Mouse (Mus musculus): ENCODE results near the gene Ap4m1. TPM values are rescaled to one million over a fixed set of nuclear protein-coding genes. Genes with fewer than 3 reads are reported as not detected.
A peak's percentile ranks its signal among the peaks of the same experiment; 100 is the strongest.

Gene Ap4m1
- polyA plus RNA-seq, 1 experiment from 2014 or later: 21.2 TPM

DNA sequence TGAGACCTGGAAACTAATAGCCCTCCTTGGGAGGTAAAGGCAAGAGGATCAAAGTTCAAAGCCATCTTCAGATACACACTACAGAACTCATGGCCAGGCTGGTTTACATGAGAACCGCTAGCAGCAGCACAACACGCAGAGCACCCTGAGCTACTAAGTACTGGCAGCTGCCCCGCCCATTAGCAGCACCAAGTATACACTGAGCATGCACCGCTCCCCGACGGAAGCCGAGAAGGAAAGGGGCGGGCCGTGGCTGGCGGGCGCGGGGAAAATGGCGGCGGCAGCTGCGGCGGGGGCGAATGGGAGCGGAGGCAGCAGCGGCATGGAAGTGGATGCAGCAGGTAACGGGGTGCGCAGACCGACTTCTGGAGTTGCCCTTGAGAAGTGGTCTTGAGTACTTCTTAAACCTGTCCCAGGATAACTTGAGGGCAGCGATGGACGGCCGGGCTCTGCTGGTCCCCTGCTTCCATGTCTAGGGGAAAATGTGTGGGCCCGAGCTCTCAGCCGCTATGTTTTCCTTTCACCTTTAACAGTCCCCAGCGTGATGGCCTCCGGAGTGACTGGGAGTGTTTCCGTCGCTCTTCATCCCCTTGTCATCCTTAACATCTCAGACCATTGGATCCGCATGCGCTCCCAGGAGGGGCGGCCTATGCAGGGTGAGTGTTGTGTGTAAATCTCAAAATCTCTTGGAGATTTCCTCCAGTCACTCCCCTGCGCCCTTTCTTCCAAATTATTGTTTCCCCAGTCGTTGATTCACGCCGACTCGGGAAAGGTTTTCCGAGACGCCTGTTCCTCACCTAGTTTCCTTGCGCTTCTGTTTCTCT lies 10.7 kb upstream of the Ap4m1 start, which contains the start of gene Cops6:
TSS of gene Cops6 (plus strand) at position 230 of the 824 bp plus-strand sequence.
- Histone ChIP-seq H3K36me3 (ENCODE audit: control insufficient read depth, insufficient read depth, low read length) (peaks cover 24% of the 10 kb centered on the region), H3K27ac (replicated peaks; ENCODE audit: low read depth, low read length) (peak within 1 kb of the TSS; percentile 12; the same call in 1 of the 2 replicates), H3K4me3 (ENCODE audit: low read depth, low read length) (peak within 1 kb of the TSS; percentile 84), H3K9ac (ENCODE audit: low read length) (peak within 1 kb of the TSS; percentile 87), H3K4me2 (ENCODE audit: low read depth, severe bottlenecking) (peak within 1 kb of the TSS; percentile 81), H3K4me1 (ENCODE audit: control insufficient read depth, insufficient read depth, low read length) (peaks cover 5% of the 10 kb centered on the region; the same call in 1 of the 2 replicates), H3K27me3 (ENCODE audit: control insufficient read depth, insufficient read depth, low read length) (no peaks in the 10 kb centered on the region), H3K9me3 (ENCODE audit: control insufficient read depth, low read length) (no peaks in the 10 kb centered on the region)
- peak; percentile 98 for DNase-seq (ENCODE audit: low spot score)
- ATAC-seq (ENCODE audit: insufficient number of reproducible peaks, low FRiP score, low TSS enrichment, low read depth): peak; percentile 88
- under 1% methylated on average over 42 of the region's 42 CpGs for WGBS

DNA sequence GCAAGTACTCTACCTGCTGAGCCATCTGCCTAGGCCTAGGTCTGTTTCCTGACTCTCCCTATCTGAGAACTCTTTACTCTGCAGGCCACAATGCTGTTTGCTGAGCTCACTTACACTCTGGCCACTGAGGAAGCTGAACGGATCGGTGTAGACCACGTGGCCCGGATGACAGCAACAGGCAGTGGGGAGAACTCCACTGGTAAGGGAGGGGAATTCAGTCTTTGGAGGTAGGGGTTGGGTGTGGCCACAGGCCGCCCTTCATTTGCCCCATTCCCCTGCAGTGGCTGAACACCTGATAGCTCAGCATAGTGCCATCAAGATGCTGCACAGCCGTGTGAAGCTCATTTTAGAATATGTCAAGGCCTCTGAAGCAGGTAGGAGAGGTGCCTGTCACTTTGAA lies 8.8 kb upstream of the Ap4m1 start:
- Histone ChIP-seq H3K4me2 (ENCODE audit: low read depth, severe bottlenecking) (no peak overlapping the region), H3K27me3 (ENCODE audit: control insufficient read depth, insufficient read depth, low read length) (no peaks in the 10 kb centered on the region), H3K27ac (replicated peaks; ENCODE audit: low read depth, low read length) (no peak overlapping the region), H3K36me3 (ENCODE audit: control insufficient read depth, insufficient read depth, low read length) (peaks cover 41% of the 10 kb centered on the region), H3K4me3 (ENCODE audit: low read depth, low read length) (no peak overlapping the region), H3K9me3 (ENCODE audit: control insufficient read depth, low read length) (no peaks in the 10 kb centered on the region), H3K9ac (ENCODE audit: low read length) (no peak overlapping the region), H3K4me1 (ENCODE audit: control insufficient read depth, insufficient read depth, low read length) (peaks cover 5% of the 10 kb centered on the region; the same call in 1 of the 2 replicates)
- DNase-seq (ENCODE audit: low spot score): no peak
- no peak for ATAC-seq (ENCODE audit: insufficient number of reproducible peaks, low FRiP score, low TSS enrichment, low read depth)
- 79% methylated on average over 6 of the region's 6 CpGs for WGBS

DNA sequence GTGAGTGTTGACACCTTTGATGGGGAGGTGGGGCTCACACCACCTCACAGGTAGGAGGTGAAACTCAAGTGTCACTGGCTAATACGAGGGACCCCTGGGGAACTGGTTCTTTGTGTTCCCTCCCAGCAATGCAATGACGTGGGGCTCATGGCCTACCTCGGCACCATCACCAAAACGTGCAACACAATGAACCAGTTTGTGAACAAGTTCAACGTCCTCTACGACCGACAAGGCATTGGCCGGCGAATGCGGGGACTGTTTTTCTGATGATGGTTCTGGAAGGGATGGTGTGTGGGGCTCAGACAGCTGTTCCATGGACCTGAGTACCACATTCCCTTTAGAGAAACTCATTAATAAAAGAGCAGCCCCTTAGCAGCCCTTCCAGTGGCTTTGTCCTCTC lies 8.2 kb upstream of the Ap4m1 start:
- peaks cover 5% of the 10 kb centered on the region; the same call in 1 of the 2 replicates for H3K4me1 ChIP-seq (ENCODE audit: control insufficient read depth, insufficient read depth, low read length)
- H3K27ac ChIP-seq (replicated peaks; ENCODE audit: low read depth, low read length): no peak overlapping the region
- H3K27me3 ChIP-seq (ENCODE audit: control insufficient read depth, insufficient read depth, low read length): no peaks in the 10 kb centered on the region
- WGBS: 74% methylated on average over 10 of the region's 10 CpGs
- H3K9ac ChIP-seq (ENCODE audit: low read length): no peak overlapping the region
- peaks cover 45% of the 10 kb centered on the region for H3K36me3 ChIP-seq (ENCODE audit: control insufficient read depth, insufficient read depth, low read length)
- DNase-seq (ENCODE audit: low spot score) (peak; percentile 35), ATAC-seq (ENCODE audit: insufficient number of reproducible peaks, low FRiP score, low TSS enrichment, low read depth) (no peak)
- H3K9me3 ChIP-seq (ENCODE audit: control insufficient read depth, low read length): no peaks in the 10 kb centered on the region
- H3K4me3 ChIP-seq (ENCODE audit: low read depth, low read length): no peak overlapping the region
- no peak overlapping the region for H3K4me2 ChIP-seq (ENCODE audit: low read depth, severe bottlenecking)

DNA sequence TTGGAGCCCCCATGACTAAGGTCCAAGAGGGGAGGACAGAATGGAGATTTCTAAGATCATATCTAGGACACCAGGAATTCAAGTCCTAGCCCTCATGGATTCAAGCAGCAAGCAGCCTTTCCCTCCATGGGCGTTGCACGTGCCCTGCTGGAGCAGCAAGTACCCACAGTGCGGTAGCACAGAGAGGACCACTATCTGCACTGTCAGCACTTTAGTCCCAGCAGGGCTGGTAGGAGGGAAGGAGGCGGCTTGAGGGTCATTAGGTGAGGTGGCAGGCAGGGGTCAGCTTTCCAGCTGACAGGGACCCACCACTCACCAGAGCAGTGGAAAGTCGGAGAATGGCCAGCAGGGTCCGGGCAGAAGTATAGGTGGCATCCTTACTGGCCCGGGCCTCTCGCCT lies 6.2 kb upstream of the Ap4m1 start:
- Histone ChIP-seq H3K36me3 (ENCODE audit: control insufficient read depth, insufficient read depth, low read length) (peaks cover 52% of the 10 kb centered on the region), H3K4me3 (ENCODE audit: low read depth, low read length) (no peak overlapping the region), H3K4me2 (ENCODE audit: low read depth, severe bottlenecking) (no peak overlapping the region), H3K9ac (ENCODE audit: low read length) (no peak overlapping the region), H3K27ac (replicated peaks; ENCODE audit: low read depth, low read length) (no peak overlapping the region), H3K4me1 (ENCODE audit: control insufficient read depth, insufficient read depth, low read length) (peaks cover 5% of the 10 kb centered on the region; the same call in 1 of the 2 replicates), H3K27me3 (ENCODE audit: control insufficient read depth, insufficient read depth, low read length) (no peaks in the 10 kb centered on the region), H3K9me3 (ENCODE audit: control insufficient read depth, low read length) (no peaks in the 10 kb centered on the region)
- DNase-seq (ENCODE audit: low spot score): no peak
- 79% methylated on average over 8 of the region's 8 CpGs for WGBS
- no peak for ATAC-seq (ENCODE audit: insufficient number of reproducible peaks, low FRiP score, low TSS enrichment, low read depth)

DNA sequence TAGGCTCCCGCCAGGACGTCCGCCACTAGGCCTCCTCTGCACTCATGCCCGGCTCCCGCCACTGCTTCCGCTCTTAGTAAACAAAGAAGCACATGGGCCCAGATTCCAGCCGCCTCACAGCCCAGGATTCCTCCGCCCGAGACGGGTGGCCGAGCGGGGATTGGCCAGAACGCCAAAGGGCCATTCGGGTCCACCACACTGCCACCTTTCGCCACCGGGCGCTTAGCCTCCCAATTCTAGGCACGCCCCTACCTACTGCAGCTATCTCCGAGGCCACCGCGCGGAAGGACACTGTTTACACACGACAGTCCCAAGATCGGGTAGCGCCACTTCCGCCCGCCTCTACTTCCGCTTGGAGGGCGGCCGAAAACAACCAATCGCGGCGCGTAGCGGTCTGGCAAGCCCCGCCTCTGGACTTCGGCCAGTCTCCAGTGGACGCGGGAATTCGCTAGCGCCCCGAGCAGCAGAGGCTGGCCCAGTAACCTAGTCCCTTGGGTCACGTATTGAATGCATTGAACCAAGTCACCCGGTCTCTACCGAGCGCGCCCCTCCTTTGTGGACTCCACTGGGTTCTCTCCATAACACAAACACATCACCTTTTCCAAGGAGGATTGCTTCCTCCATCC lies 753 bp upstream of the Ap4m1 start:
- ATAC-seq (ENCODE audit: insufficient number of reproducible peaks, low FRiP score, low TSS enrichment, low read depth): peak; percentile 88
- H3K9ac ChIP-seq (ENCODE audit: low read length): peak overlapping the region; percentile 64
- H3K27ac ChIP-seq (replicated peaks; ENCODE audit: low read depth, low read length): peak overlapping the region; percentile 80
- H3K4me3 ChIP-seq (ENCODE audit: low read depth, low read length): peak overlapping the region; percentile 51
- no peaks in the 10 kb centered on the region for H3K9me3 ChIP-seq (ENCODE audit: control insufficient read depth, low read length)
- WGBS: under 1% methylated on average over 47 of the region's 47 CpGs
- no peaks in the 10 kb centered on the region for H3K27me3 ChIP-seq (ENCODE audit: control insufficient read depth, insufficient read depth, low read length)
- peak overlapping the region; percentile 60 for H3K4me2 ChIP-seq (ENCODE audit: low read depth, severe bottlenecking)
- H3K4me1 ChIP-seq (ENCODE audit: control insufficient read depth, insufficient read depth, low read length): no peaks in the 10 kb centered on the region; the same call in 1 of the 2 replicates
- DNase-seq (ENCODE audit: low spot score): peak; percentile 97
- peaks cover 36% of the 10 kb centered on the region for H3K36me3 ChIP-seq (ENCODE audit: control insufficient read depth, insufficient read depth, low read length)

DNA sequence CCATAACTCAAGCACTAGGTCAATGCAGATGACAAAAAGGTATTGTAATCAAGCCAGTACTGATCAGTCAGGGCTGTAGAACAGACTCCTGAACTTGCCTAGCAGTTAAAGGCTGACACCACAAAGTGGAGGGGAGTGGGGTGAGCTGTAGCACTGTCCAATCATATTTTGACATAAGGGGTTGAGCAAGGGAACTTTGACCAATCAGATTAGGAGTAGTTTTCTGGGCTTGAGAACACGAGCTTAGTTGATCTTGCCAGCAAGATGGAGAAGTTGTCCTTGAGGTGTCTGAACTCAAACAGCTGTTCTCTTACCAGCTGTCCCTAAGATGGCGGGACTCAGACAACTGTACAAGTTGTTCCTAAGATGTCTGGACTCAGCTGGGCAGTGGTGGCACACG lies 1.4 kb downstream of the Ap4m1 start:
- Histone ChIP-seq H3K27me3 (ENCODE audit: control insufficient read depth, insufficient read depth, low read length) (no peaks in the 10 kb centered on the region), H3K9ac (ENCODE audit: low read length) (no peak overlapping the region), H3K4me3 (ENCODE audit: low read depth, low read length) (peak overlapping the region; percentile 51; the same call in 1 of the 2 replicates), H3K9me3 (ENCODE audit: control insufficient read depth, low read length) (no peaks in the 10 kb centered on the region), H3K27ac (replicated peaks; ENCODE audit: low read depth, low read length) (no peak overlapping the region), H3K36me3 (ENCODE audit: control insufficient read depth, insufficient read depth, low read length) (peaks cover 24% of the 10 kb centered on the region), H3K4me2 (ENCODE audit: low read depth, severe bottlenecking) (peak overlapping the region; percentile 38; the same call in 1 of the 2 replicates), H3K4me1 (ENCODE audit: control insufficient read depth, insufficient read depth, low read length) (no peaks in the 10 kb centered on the region; the same call in 1 of the 2 replicates)
- DNase-seq (ENCODE audit: low spot score) (no peak), ATAC-seq (ENCODE audit: insufficient number of reproducible peaks, low FRiP score, low TSS enrichment, low read depth) (no peak)
- WGBS: 88% methylated on average over 3 of the region's 3 CpGs

DNA sequence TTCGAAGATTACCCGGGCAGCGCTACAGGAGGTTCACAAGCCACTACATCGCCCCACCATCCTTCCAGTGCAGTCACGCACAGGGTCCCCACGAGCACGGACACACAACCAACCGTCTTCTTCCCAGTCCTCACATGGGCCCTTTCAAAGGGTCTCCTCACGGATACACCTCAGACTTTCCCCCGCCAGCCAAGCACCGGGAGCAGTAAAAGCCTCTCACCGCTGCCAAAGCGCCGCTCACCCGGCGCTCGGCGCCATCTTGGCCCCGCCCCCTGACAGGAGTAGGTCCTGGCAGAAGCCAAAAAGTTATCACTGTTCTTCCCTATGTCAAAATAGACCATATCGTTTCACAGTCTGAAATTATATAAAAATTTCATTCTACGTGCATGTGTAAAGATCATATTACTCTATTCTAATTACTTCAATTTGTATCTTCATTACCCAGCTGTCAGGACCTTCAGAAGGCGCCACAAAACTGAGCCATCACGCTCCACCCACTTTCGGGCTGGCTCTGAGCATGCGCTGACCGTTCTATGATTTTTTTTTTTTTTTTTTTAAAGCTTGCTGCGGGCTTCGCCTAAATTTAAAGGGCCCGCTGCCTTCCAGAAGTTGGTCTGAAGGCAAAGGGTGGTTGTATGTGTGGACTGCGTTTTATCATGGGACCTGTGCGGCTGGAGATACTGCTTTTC lies 15.3 kb downstream of the Ap4m1 start, which contains the start of the genes Taf6 and Cnpy4:
TSS of gene Taf6 (minus strand) at position 502 of the 689 bp plus-strand sequence.
TSS of gene Cnpy4 (plus strand) at position 536 of the 689 bp plus-strand sequence.
- peaks cover 15% of the 10 kb centered on the region for H3K36me3 ChIP-seq (ENCODE audit: control insufficient read depth, insufficient read depth, low read length)
- 0 out of 2 replicates have a peak within 1 kb of the TSS, but pooled peaks have one; percentile 24 for H3K27ac ChIP-seq (replicated peaks; ENCODE audit: low read depth, low read length)
- peak within 1 kb of the TSS; percentile 66 for H3K9ac ChIP-seq (ENCODE audit: low read length)
- H3K27me3 ChIP-seq (ENCODE audit: control insufficient read depth, insufficient read depth, low read length): no peaks in the 10 kb centered on the region
- DNase-seq (ENCODE audit: low spot score) (peak; percentile 87), ATAC-seq (ENCODE audit: insufficient number of reproducible peaks, low FRiP score, low TSS enrichment, low read depth) (peak; percentile 78)
- peaks cover 6% of the 10 kb centered on the region; the same call in 1 of the 2 replicates for H3K4me1 ChIP-seq (ENCODE audit: control insufficient read depth, insufficient read depth, low read length)
- peak within 1 kb of the TSS; percentile 52 for H3K4me3 ChIP-seq (ENCODE audit: low read depth, low read length)
- peak within 1 kb of the TSS; percentile 76 for H3K4me2 ChIP-seq (ENCODE audit: low read depth, severe bottlenecking)
- under 1% methylated on average over 31 of the region's 31 CpGs for WGBS
- no peaks in the 10 kb centered on the region for H3K9me3 ChIP-seq (ENCODE audit: control insufficient read depth, low read length)

All from limb, embryonic 11.5 days (tissue).